Mouse (Mus musculus): Measurements from ENCODE around the gene Ucn.

- no peak for TF ChIP-seq POLR2A (IDR thresholded peaks at IDR 0.05; ENCODE audit: control insufficient read depth, extremely low read depth, insufficient read depth, low read length, poor library complexity)
- TF ChIP-seq CTCF (IDR thresholded peaks at IDR 0.05; ENCODE audit: borderline replicate concordance, control insufficient read depth, extremely low read depth, insufficient read depth, low read length, poor library complexity): no peak
Measured at GRCm38 (mm10) chr5:31095711-31096480, 42.7 kb downstream of the Ucn start.
